Mouse (Mus musculus) embryonic facial prominence, embryonic 14.5 days (tissue): ENCODE results near the gene Angptl7. TPM values are rescaled to one million over a fixed set of nuclear protein-coding genes. Genes with fewer than 3 reads are reported as not detected.
A peak's percentile ranks its signal among the peaks of the same experiment; 100 is the strongest.

ENCODE experiments used
- ATAC-seq: fragments of 200-750 bp; cut with Nextera tagmentation; 2 replicates; pipeline ENCODE4 v1.8.0; 2017; ENCODE audit warnings: low read depth, moderate number of reproducible peaks, moderate TSS enrichment
- DNase-seq: peaks from one replicate; pipeline ENCODE4 v3.0.0-alpha.2; 2015; ENCODE audit warnings: low spot score
- H3K27ac ChIP-seq: fragments of 300-500 bp; sonication (generic); replicated peaks from 2 replicates; pipeline ENCODE4 v1.5.1; 2014; ENCODE audit warnings: low read depth, mild to moderate bottlenecking, low read length, moderate library complexity
- H3K27me3 ChIP-seq: fragments of 300-500 bp; sonication (generic); replicated peaks from 2 replicates; pipeline ENCODE4 v1.6.1; 2014; ENCODE audit warnings: low read length; ENCODE audit not compliant: control insufficient read depth, insufficient read depth
- H3K36me3 ChIP-seq: fragments of 300-500 bp; sonication (generic); 2 replicates; pipeline ENCODE4 v1.6.1; 2014; ENCODE audit warnings: low read length, mixed read lengths; ENCODE audit not compliant: control insufficient read depth, insufficient read depth
- H3K4me1 ChIP-seq: fragments of 300-500 bp; sonication (generic); 2 replicates; pipeline ENCODE4 v1.6.1; 2014; ENCODE audit warnings: antibody characterized with exemption, low read length; ENCODE audit not compliant: control insufficient read depth, insufficient read depth
- H3K4me2 ChIP-seq: fragments of 300-500 bp; sonication (generic); 2 replicates; pipeline ENCODE4 v1.6.1; 2014; ENCODE audit warnings: low read depth, mild to moderate bottlenecking, low read length, moderate library complexity, mixed read lengths
- H3K4me3 ChIP-seq: fragments of 300-500 bp; sonication (generic); 2 replicates; pipeline ENCODE4 v1.5.1; 2014; ENCODE audit warnings: low read depth, mild to moderate bottlenecking, low read length
- H3K9ac ChIP-seq: fragments of 300-500 bp; sonication (generic); 2 replicates; pipeline ENCODE4 v1.6.1; 2014; ENCODE audit warnings: low read depth, mild to moderate bottlenecking, low read length, moderate library complexity, mixed read lengths
- H3K9me3 ChIP-seq: fragments of 300-500 bp; sonication (generic); 2 replicates; pipeline ENCODE4 v1.6.1; 2016; ENCODE audit warnings: low read length; ENCODE audit not compliant: control insufficient read depth
- WGBS: fragments of 180-500 bp; shearing (Covaris S2); extraction: QIAGEN DNeasy Blood & Tissue Kit; methylation state at CpG from one replicate; pipeline ENCODE4 v1.1.7; 2014; 5-methylcytosine and 5-hydroxymethylcytosine counted together
- polyA plus RNA-seq: library from polyadenylated mRNA; unstranded; fragments of >200 nt; fragmentation: Nextera tagmentation; extraction: Ambion mirVana; gene quantifications from 2 replicates; pipeline ENCODE4 v1.2.1, GENCODE M21; 2014

Angptl7 gene
- polyA plus RNA-seq, 1 experiment from 2014 or later = 4.8 TPM

GRCm38 (mm10) chr4:148468396-148468795 is 31.9 kb downstream of the Angptl7 start:
- ATAC-seq (no peak), DNase-seq (no peak)
- Histone ChIP-seq H3K36me3 (peaks cover 95% of the 10 kb centered on the region), H3K27me3 (no peaks in the 10 kb centered on the region), H3K27ac (no peak overlapping the region), H3K9me3 (no peaks in the 10 kb centered on the region), H3K4me2 (no peak overlapping the region), H3K9ac (no peak overlapping the region), H3K4me3 (no peak overlapping the region), H3K4me1 (no peaks in the 10 kb centered on the region)
- 82% methylated on average over 10 of the region's 10 CpGs for WGBS

- DNase-seq (no peak), ATAC-seq (no peak)
- 96% methylated on average over 5 of the region's 5 CpGs for WGBS
- Histone ChIP-seq H3K4me1 (no peaks in the 10 kb centered on the region), H3K27ac (no peak overlapping the region), H3K36me3 (peaks cover 93% of the 10 kb centered on the region), H3K9me3 (no peaks in the 10 kb centered on the region), H3K4me3 (no peak overlapping the region), H3K4me2 (no peak overlapping the region), H3K27me3 (no peaks in the 10 kb centered on the region), H3K9ac (no peak overlapping the region)
Observed at GRCm38 (mm10) chr4:148466511-148467079, 33.7 kb downstream of the Angptl7 start.

- Histone ChIP-seq H3K4me2 (no peak overlapping the region), H3K4me1 (no peaks in the 10 kb centered on the region), H3K27me3 (no peaks in the 10 kb centered on the region), H3K27ac (no peak overlapping the region), H3K9me3 (no peaks in the 10 kb centered on the region), H3K9ac (no peak overlapping the region), H3K4me3 (no peak overlapping the region), H3K36me3 (peaks cover 91% of the 10 kb centered on the region)
- no peak for DNase-seq
- no peak for ATAC-seq
- WGBS = 94% methylated on average over 12 of the region's 12 CpGs
Observed at GRCm38 (mm10) chr4:148464869-148465268, 35.4 kb downstream of the Angptl7 start.

GRCm38 (mm10) chr4:148464301-148464700 is 36.0 kb downstream of the Angptl7 start:
- Histone ChIP-seq H3K9me3 (no peaks in the 10 kb centered on the region), H3K27ac (no peak overlapping the region), H3K4me2 (no peak overlapping the region), H3K27me3 (no peaks in the 10 kb centered on the region), H3K4me3 (no peak overlapping the region), H3K4me1 (no peaks in the 10 kb centered on the region), H3K36me3 (peaks cover 91% of the 10 kb centered on the region), H3K9ac (no peak overlapping the region)
- DNase-seq (no peak), ATAC-seq (no peak)
- 96% methylated on average over 11 of the region's 12 CpGs for WGBS

- Histone ChIP-seq H3K4me2 (no peak overlapping the region), H3K4me1 (no peaks in the 10 kb centered on the region), H3K9me3 (no peaks in the 10 kb centered on the region), H3K9ac (no peak overlapping the region), H3K36me3 (peaks cover 91% of the 10 kb centered on the region), H3K4me3 (no peak overlapping the region), H3K27me3 (no peaks in the 10 kb centered on the region), H3K27ac (no peak overlapping the region)
- WGBS = 75% methylated on average over 14 of the region's 14 CpGs
- peak; percentile 28 for DNase-seq
- 0 out of 2 replicates have a peak, but pooled peaks have one; percentile 2 for ATAC-seq
Observed at GRCm38 (mm10) chr4:148463208-148463960, 36.9 kb downstream of the Angptl7 start.

- 97% methylated on average over 13 of the region's 13 CpGs for WGBS
- Histone ChIP-seq H3K36me3 (peaks cover 91% of the 10 kb centered on the region), H3K4me1 (no peaks in the 10 kb centered on the region), H3K9me3 (no peaks in the 10 kb centered on the region), H3K27ac (no peak overlapping the region), H3K27me3 (no peaks in the 10 kb centered on the region), H3K4me3 (no peak overlapping the region), H3K9ac (no peak overlapping the region), H3K4me2 (no peak overlapping the region)
- ATAC-seq = no peak
- no peak for DNase-seq
Observed at GRCm38 (mm10) chr4:148462717-148463116, 37.5 kb downstream of the Angptl7 start.

GRCm38 (mm10) chr4:148461772-148462171 is 38.5 kb downstream of the Angptl7 start:
- Histone ChIP-seq H3K27me3 (no peaks in the 10 kb centered on the region), H3K9me3 (no peaks in the 10 kb centered on the region), H3K4me3 (no peak overlapping the region), H3K36me3 (peaks cover 93% of the 10 kb centered on the region), H3K4me1 (no peaks in the 10 kb centered on the region), H3K4me2 (no peak overlapping the region), H3K9ac (no peak overlapping the region), H3K27ac (no peak overlapping the region)
- DNase-seq (no peak), ATAC-seq (no peak)
- 83% methylated on average over 4 of the region's 4 CpGs for WGBS

GRCm38 (mm10) chr4:148460656-148461284 is 39.5 kb downstream of the Angptl7 start:
- Histone ChIP-seq H3K27ac (no peak overlapping the region), H3K4me1 (no peaks in the 10 kb centered on the region), H3K4me3 (no peak overlapping the region), H3K27me3 (no peaks in the 10 kb centered on the region), H3K9ac (no peak overlapping the region), H3K36me3 (peaks cover 94% of the 10 kb centered on the region), H3K9me3 (no peaks in the 10 kb centered on the region), H3K4me2 (no peak overlapping the region)
- ATAC-seq = no peak
- no peak for DNase-seq
- 86% methylated on average over 12 of the region's 12 CpGs for WGBS
